ENCODE assay signal across 24 mouse cellular contexts in genomic region chr13:37149961-37150360, GRCm38 (mm10).
"Had no signal": no experiment of that assay in that cellular context is flagged by ENCODE, and none has a peak within 500 bp of the region (broad histone marks: within the 10 kb centered on the region; RNA-seq: fewer than 3 reads in every experiment).

No protein-coding gene starts in this region.

- H3K27ac ChIP-seq: kidney, embryonic 15.5 days; limb, embryonic 12.5 days; limb, embryonic 15.5 days; liver, embryonic 12.5 days; liver, embryonic 15.5 days; lung, embryonic 15.5 days; midbrain, embryonic 15.5 days; neural tube, embryonic 12.5 days; neural tube, embryonic 15.5 days; stomach, embryonic 15.5 days had no signal

- H3K27me3 ChIP-seq: kidney, embryonic 15.5 days; limb, embryonic 12.5 days; limb, embryonic 15.5 days; liver, embryonic 12.5 days; liver, embryonic 15.5 days; lung, embryonic 15.5 days; midbrain, embryonic 15.5 days; neural tube, embryonic 12.5 days; neural tube, embryonic 15.5 days; stomach, embryonic 15.5 days had no signal

- H3K4me1 ChIP-seq: kidney, embryonic 15.5 days; limb, embryonic 12.5 days; limb, embryonic 15.5 days; liver, embryonic 12.5 days; liver, embryonic 15.5 days; lung, embryonic 15.5 days; neural tube, embryonic 15.5 days; stomach, embryonic 15.5 days had no signal

- DNase-seq: kidney, adult 11 months; kidney, adult 8-10 months; kidney, postnatal 10 days; kidney, postnatal 36 days; left cerebral cortex, postnatal 4 days; lung, adult 18-20 months; lung, postnatal 10 days; lung, postnatal 36 days; right cerebral cortex, adult 18-20 months; right cerebral cortex, postnatal 14 days; right cerebral cortex, postnatal 4 days; spleen, adult 18-20 months; thymus, postnatal 25 days had no signal

- H3K4me3 ChIP-seq: kidney, embryonic 15.5 days; limb, embryonic 12.5 days; limb, embryonic 15.5 days; liver, embryonic 12.5 days; liver, embryonic 15.5 days; lung, embryonic 15.5 days; midbrain, embryonic 15.5 days; neural tube, embryonic 12.5 days; neural tube, embryonic 15.5 days; stomach, embryonic 15.5 days had no signal

- ATAC-seq: liver, embryonic 12.5 days had no signal

- H3K36me3 ChIP-seq: kidney, embryonic 15.5 days; limb, embryonic 12.5 days; limb, embryonic 15.5 days; liver, embryonic 12.5 days; liver, embryonic 15.5 days; lung, embryonic 15.5 days; midbrain, embryonic 15.5 days; neural tube, embryonic 12.5 days; neural tube, embryonic 15.5 days; stomach, embryonic 15.5 days had no signal

- H3K9ac ChIP-seq: kidney, embryonic 15.5 days; limb, embryonic 12.5 days; limb, embryonic 15.5 days; liver, embryonic 12.5 days; liver, embryonic 15.5 days; lung, embryonic 15.5 days; midbrain, embryonic 15.5 days; neural tube, embryonic 12.5 days; neural tube, embryonic 15.5 days; stomach, embryonic 15.5 days had no signal

- H3K4me2 ChIP-seq: kidney, embryonic 15.5 days; limb, embryonic 12.5 days; limb, embryonic 15.5 days; liver, embryonic 12.5 days; liver, embryonic 15.5 days; lung, embryonic 15.5 days; midbrain, embryonic 11.5 days; midbrain, embryonic 15.5 days; neural tube, embryonic 12.5 days; neural tube, embryonic 15.5 days; stomach, embryonic 15.5 days had no signal

- H3K9me3 ChIP-seq: kidney, embryonic 15.5 days; limb, embryonic 12.5 days; limb, embryonic 15.5 days; liver, embryonic 12.5 days; liver, embryonic 15.5 days; lung, embryonic 15.5 days; midbrain, embryonic 15.5 days; neural tube, embryonic 12.5 days; neural tube, embryonic 15.5 days; stomach, embryonic 15.5 days had no signal
